Mouse (Mus musculus): ENCODE data around the gene Cabin1. TPM values are rescaled to one million over a fixed set of nuclear protein-coding genes. Genes with fewer than 3 reads are reported as not detected.

Gene Cabin1
- total RNA-seq, 2 experiments from 2014 or later = 15.2 to 20.9 TPM

DNA sequence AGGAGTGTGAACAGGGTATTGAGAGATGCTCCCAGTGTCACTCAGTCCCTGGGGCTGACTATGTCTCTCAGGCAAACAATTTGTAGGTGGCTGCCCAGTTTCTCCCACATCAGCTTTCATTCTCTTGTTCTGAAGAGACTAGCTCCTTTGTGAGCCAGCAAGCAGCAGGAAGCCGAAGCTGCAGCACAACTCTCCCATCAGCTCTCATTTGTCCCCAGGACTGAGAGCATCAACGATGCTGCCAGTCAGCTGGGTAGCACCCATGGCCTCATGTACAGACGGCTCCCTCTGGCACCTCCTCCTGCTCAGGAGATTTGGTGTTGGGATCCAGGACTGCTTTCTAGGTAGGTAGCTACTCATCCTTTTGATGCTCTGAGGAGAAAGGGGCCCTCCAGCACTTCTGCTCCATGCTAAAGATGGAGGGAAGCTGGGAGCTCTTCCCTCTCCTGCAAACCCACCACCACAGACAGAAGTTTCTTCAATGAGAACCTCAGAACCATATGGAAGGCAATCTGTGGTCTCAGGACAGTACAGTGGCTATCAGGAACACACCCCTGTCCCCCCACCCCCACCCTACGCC is 97.6 kb downstream of the Cabin1 start:
- DNase-seq = no peak

DNA sequence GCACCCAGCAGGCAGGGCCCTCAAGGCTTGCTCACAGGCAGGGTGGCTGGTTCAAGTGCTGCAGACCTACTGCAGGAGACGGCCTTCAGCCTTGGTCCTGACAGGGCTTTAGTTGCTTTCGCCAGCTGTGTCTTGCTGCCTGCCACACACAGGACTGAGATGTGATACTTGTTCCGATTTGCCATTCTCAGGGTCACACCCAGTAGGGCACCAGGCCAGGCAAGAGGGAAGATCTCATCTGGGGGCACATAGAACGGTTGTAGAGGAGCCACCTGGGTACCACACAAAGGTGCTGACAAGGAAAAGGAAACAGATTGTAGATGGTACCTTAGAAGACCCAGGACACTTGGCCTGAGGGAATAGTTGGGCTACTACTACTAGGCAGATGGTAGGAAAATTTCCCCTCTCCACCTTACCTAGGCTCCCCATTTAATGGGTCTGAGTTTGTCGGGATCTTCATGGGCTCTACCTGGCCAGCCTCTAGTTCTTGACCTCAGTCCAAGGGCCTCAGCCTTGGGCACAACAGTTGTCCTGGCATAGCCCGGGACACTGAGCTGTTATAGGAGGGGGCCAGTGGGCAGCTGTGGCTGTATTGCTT is 99.4 kb downstream of the Cabin1 start:
- no peak for DNase-seq

DNA sequence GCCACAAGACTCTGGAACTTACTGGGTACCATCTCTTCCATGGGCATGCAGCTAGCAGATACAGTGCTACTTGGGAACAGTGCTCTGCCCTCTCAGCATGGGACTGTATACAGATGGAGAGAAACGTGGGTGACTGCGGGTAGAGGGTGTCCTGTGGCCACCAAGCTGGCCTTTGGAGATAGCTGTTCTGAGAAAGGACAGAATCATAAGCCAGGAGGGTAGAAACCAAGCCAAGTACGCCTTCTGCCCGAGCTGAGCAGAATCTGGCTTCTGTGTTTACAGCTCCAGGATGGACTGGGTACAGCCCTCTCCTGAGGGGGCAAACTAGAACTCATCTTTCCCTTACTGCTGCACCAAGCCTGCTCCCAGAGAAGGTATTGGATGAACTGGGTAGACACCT is 101.6 kb downstream of the Cabin1 start:
- no peak for DNase-seq

DNA sequence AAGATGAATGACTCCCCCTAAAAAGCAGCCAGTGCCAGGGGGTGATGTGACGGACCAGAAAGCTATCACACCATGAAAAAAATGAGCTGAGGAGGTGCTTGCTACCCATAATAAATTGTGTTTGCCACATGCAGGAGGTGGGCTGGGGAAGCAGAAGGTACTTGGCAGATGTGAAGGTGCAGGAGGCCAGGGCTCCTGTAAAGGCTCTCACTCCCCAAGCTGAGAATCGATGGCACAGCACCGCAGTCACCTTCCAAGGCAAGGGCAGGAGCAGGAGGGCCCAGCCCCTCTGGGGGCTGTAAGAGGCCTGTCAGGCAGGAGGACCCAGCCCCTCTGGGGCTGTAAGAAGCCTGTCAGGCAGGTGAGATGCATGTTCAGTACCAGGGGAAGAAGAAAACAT is 102.3 kb downstream of the Cabin1 start:
- no peak for DNase-seq

DNA sequence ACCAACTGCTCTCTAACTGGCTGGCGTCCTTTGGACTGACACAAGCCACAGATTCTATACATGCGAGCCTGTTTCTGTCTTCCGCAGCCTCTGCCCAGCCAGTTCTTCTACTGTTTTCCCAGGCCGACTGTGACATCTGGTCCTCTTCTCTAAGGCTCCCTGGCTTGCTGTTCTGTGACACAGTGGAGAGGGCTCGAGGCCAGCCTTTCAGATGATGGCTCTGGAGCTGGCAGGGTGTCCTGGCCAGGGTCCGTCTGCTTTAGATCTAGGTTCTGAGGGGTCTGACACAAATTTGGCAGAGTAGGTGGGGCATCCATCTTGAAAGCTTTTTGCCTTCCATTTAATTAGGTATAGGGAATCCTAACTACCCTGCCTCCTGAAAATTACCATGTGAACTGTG is 102.8 kb downstream of the Cabin1 start:
- DNase-seq = no peak

DNA sequence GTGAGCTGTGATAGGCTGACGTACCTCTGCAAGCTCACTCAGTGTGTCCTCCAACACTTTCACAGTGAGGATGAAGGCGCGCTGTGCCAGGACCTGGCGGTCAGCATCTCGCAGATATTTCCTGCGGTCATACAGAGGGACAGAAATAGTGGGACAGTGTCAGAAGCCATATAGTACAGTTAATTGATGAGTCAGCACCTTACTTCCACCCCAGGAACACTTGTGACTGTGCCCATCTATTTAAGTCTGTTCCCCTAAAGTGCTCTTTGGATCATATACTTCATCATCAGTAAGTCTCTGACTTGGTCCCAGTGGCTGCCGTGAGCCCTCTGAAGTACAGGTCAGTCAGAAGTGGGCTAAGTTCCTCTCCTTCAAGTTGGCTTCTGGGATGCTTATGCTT is 106.4 kb downstream of the Cabin1 start:
- no peak for DNase-seq

DNA sequence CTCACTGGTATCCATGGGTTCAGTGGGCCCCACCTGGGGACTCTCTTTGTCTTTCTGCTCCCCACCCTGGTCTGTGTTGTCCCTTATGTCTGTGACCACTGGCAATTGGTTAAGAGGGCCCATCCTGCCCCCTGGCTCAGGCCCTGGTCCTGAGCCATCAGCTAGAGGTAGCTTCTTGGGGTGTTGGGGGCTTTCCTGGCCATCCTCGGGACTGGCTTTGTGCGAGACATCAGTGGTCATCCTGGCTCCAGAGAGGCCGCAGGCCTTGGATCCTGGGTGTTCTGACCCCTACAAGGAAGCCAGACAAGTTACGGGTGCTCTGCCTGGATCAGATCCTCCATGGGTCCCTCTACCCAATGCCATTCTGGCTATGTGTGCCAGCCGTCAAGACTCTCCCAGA is 107.0 kb downstream of the Cabin1 start:
- DNase-seq = no peak

DNA sequence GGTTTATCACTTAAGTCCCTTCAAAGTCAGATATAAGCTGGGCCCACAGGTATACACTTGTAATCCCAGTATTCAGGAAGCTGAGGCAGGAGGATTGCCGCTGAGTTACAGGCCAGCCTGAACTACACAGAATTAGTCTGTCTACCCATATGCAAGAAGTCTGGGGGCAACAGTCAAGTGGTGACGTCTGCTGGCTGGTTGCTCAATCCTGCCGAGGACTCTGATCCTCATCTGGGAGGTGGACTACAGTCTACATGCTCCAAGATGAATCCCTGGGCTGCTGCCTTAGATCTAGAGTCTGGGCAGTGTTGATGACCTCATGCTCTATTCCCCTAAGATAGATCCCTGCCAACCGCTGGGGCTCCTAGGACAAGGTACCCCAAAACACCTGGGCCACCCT is 110.1 kb downstream of the Cabin1 start:
- no peak for DNase-seq

DNA sequence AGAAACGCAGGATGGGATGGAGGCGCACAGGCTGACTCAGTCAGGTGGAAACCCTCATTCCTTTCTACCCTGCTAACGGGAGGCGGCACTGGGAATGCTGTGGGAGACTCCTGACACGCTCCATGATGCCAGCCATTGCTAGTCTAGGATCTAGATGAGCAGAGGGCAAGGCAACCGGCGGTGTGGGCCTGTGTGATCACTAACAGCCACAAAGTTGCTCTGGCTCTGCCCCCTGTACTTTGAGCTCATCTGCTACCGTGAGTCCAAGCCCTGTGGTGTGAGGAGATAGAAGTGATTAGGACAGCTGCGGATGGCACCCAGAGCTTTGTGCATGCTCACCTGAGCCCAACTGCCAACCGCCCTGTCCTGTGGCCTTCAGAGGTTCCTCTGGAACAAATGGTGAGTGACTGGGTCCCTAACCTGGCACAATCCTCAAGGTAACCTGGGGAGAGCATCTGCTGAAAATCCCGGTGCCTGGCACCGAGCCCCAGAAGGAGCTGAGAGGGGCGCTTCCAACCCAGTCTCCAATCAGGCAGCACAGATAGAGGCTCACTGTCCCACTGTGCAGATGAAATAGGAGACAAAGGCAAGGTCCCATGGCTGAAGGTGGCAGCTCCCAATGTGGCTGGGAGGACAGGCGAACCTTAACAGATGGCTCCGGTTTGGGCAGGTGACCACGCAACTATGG is 112.6 kb downstream of the Cabin1 start:
- DNase-seq = no peak

DNA sequence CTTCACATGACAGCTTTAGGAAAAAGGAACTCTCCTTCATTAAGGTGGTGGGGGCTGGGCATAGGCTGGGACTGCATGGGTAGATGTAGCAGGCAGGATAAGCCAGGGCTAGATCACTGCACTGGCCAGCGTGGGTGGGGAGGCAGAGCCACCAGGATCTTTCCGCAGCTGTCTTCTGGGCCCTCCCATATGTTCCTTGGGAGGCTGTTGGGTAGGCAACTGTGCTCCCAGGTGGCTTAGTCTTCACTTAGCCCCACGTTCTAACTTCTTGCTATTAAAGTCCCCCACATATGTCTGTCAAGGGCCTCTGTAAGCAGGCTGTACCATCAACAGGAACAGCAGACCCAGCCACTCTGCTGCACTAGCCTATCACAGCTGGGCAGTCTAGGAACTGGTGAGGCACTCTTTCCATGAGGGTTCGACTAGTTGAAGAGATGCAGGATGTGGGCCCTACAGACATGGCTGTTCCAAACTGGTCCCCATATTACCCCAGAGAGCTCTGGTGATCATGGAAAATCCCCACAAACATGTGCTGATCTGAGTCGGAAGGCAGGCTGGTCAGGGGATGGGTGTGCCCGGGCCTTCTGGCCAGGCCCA is 113.7 kb downstream of the Cabin1 start:
- DNase-seq = no peak

DNA sequence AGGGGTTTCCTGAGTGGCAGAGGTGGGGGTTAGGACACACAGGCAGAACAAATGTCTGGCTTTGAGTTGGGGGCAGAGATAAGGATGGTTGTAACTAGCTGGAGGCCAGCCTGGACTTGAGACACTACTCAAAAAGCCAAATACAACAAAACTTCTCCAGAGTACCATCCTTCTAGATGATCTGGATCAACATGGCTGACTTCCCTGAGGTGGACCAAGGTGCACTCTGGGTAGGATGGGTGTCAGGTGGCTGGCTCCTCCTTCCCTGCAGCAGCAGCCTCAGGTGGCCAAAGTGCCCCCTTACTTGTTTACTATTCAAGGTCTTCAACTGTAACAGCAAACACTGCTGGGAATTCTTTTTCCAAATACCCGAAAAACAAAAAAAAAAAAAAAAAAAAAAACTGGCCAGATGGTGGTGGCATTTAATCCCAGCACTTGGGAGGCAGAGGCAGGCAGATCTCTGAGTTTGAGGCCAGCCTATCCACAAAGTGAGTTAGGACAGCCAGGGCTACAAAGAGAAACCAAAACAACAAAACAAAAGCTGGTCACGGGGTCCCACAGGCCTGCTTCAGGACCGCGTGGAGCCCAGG is 114.6 kb downstream of the Cabin1 start:
- DNase-seq = no peak

DNA sequence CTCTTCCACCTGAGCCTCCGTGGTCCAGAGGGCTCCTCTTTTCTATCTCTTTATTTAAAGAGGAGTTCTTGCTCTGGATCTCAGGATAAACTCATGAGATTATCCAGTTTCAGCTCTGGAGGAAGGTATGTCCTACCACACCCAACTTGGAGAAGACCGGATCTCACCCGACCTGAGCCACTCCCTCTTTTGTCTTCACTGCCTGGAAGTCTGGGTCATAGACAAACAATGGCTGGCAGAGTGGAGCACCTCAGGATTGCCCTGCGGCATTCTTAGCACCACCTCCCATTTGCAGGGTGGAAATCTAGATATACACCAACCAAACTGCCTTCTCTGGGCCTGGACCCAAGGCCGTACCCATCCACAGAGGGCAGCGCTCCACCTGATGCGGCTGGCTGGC is 115.1 kb downstream of the Cabin1 start:
- no peak for DNase-seq

DNA sequence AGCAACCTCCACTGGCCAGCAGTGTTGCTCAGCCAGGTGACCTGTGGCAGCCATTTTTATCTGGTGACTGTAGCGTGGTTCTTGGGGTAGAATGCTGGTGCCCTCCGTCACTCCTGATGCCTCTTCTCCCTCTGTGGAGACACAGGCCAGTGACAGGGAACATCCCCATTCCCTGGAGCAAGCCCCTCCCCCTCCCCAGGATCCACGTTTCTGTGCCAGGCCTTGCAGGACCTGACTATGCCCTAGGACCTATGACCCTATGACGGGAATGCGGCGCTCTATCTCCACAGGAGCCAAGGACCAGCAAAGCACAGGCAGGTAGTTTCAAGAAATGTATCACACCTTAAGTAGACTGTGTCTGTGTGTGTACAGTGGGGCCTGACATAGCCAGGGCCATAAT is 116.0 kb downstream of the Cabin1 start:
- no peak for DNase-seq

DNA sequence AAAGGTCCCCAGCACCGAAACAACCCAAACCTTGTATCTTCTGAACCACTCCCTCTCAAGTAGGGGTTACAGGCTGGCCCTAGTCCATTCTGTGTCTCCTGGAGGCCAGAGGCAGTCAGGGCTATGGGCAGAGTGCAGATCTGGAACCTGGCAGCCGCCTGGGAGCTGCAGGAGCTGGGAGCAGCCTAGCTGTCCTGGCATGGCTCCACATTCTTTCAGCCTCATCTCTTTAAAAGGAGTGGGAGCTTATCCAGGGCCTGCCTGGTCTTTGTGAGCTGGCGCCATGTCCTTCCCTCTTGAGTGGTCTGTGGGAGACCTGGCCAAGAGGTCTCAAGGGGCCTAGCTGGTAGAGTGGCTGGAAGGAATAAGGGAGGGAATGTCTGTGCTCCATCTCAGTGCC is 116.8 kb downstream of the Cabin1 start:
- peak; percentile 67 to 80 for DNase-seq

DNA sequence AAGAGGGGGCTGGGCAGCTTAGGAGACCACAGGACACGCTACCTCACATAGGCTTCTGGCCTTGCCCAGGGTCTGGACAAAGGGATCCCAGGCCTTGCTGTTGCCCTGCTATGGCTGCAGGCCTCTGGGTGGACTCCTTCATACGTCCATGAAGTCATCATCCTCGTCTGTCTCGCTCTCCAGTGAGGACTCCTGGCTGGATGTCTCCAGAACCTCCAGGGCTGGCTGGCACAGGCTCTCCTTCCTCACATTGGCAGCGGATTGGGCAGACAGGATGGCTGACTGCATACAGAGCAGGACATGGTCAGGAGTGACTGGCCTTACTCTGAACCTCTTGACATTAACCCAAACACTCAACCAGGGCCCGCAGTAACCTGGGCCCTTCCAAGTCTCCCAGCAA is 117.7 kb downstream of the Cabin1 start:
- DNase-seq = no peak

DNA sequence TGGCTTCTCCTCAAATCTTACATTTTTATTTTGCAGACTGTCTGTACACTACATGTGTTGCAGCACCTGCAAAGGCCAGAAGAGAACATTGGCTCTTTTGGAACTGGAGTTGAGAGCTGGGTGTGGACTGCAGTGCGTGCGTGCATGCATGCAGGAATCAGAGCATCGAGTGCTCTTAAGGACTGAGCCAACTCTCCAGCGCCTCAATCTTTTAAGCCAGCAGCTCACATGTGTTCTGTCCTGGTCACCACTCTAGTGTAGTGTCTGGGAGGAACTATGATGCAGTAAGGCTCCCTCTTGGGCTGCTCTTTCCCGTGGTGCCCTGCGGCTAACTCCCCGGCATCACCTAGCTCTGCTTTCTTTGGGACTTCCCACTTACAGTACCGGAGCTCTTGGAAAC is 118.5 kb downstream of the Cabin1 start:
- DNase-seq = no peak

DNA sequence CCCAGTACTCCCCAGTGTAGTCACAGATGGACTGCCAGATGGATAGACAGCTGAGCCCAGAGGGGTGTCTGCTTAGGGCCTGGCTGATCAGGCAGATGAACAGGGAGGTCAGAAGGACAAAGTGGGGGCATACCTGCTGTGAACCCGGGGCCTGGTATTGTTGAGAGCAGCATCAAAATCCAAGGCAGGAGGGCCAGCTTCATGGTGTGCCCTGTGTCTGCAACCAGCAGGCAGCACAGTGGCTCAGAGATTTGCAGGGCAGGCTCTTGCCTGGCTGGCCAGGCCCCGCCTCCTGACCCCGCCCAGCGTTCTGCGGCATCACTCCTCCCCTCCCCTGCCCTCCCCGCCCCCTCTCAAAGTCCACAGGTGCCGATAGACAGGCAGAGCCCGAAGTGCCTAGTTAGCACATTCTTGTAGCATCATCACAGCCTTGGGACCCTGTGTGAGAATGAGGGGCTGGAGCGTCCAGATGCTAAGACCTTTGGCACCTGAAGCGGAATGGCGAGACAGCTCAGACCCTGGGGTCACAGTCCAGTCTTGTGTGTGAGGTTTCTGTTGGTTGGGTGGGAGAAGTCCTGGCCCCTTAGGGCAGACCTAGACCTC is 120.3 kb downstream of the Cabin1 start, which contains the start of gene Susd2:
Gene Susd2, minus strand, starts transcription at position 268 of the 603 bp plus-strand sequence.
- peak in 1 of 2 experiments; percentile 51 for DNase-seq

DNA sequence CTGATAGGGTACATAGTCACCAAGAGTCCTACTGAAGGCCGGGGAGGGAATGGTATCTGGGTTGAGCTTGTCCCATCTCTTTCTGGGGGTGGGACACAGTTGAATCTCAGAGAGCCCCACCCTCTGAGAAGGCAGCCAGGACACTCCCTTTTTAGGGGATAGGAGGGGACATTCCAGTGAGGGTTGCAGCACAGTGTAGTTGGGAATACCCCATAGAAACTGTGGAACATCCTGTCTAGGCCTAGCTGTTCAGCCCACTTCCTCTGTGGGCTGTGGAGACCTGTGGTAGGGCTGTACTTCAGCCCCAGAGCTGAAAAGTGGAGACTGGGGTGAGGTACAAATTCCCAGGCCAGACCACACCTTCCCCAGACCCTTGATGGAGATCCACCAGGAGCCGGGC is 121.2 kb downstream of the Cabin1 start:
- peak in 1 of 2 experiments; percentile 33 for DNase-seq

DNA sequence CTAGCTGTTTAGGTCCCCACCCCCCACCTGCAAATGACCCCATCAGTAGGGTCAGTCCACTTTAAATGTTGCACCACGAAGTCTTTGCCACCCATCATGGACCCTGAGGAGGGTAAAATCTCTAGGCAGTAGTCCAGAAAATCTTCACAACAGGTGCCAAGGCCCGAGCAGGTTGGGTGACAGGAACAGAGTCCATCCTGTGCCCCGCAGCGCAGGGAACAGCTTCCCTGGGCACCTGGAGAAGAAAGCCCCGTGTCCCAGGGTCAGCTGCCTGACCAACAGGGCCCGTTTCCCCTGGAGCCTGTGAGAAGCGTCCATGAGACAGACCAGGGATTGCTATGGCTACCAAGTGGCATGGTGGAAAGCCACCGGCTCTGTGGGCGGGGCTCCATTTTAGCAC is 121.7 kb downstream of the Cabin1 start:
- DNase-seq = no peak

DNA sequence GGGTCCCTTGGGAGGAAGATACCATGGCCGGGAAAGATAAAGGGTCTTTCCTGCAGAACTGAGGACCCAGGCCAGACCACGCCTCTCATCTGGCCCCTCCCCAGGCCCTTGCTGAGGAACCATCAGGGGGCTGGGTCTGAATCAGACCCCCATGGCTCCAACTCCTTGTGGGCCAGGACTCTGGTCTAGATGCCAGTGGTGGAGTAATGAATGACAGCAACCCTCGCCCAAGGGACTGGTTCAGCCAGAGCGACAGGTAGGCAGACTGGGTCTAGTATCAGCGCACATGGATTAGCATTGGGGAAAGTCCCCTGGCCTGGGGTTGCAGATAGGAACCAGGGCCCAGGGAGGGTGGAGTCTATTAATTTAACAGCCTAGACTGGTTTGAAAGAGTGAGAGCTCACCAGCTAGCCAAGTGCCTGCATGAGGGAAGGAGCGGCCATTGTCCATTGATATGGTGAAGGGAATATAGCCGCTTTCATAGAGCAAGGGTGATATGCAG is 122.4 kb downstream of the Cabin1 start:
- no peak for DNase-seq

DNA sequence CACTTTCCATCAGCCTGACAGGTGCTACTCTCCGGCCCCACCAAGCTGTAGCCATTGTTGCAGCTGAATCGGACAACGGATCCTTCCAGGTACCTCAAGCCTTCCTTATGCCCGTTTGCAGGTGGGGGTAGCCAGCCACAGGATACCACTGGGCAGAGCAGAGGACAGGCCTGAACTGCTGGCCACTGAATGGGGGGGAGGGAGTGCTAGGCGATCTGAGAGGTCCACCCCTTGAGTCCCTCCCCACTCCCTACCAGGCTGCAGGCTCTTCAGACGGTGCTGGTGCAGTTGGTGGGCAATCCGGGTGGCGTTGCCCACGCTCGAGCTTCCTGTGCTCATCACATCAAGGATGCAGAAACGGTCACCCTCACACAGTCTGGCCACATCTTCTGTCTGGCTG is 126.4 kb downstream of the Cabin1 start:
- no peak for DNase-seq

DNA sequence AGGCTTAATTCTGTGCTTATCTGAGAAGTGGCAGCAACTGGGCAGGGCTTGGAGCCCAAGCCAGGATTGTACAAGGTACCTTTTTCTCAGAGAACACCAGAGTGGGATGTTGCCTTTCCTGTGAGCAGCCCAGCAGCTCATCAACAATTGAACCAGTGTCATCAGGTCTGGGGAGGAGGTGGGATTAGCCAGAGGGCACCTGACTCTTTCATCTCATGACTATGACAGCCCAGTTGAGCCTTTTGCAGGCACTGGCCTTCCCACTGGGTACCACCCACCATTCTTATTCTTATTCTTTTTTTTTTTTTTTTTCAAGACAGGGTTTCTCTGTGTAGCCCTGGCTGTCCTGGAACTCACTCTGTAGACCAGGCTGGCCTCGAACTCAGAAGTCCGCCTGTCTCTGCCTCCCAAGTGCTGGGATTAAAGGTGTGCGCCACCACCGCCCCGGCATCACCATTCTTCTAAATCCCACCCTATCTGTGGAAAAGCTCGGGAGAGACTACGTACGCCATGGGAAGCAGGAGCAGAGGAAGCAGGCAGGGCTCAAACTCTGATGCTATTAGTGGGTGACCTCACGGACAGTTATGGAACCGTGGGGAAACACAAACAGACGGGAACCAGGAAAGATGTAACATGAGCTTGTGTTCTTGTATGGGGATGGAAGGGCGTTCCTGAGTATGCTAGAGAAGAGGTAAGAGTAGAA is 127.9 kb downstream of the Cabin1 start:
- no peak for DNase-seq
